Mouse (Mus musculus): ENCODE data around the gene Tvp23a.

Gene Tvp23a

GRCm38 (mm10) chr16:10453872-10454582 is 6.9 kb upstream of the Tvp23a start:
- no peak for DNase-seq (ENCODE audit: low spot score in 2 of 2)

- peak; percentile 50 to 55 for DNase-seq (ENCODE audit: low spot score in 2 of 2)
Measured at GRCm38 (mm10) chr16:10452445-10452896, 5.3 kb upstream of the Tvp23a start.

- no peak for DNase-seq (ENCODE audit: low spot score in 2 of 2)
Measured at GRCm38 (mm10) chr16:10451906-10452305, 4.7 kb upstream of the Tvp23a start.

DNA sequence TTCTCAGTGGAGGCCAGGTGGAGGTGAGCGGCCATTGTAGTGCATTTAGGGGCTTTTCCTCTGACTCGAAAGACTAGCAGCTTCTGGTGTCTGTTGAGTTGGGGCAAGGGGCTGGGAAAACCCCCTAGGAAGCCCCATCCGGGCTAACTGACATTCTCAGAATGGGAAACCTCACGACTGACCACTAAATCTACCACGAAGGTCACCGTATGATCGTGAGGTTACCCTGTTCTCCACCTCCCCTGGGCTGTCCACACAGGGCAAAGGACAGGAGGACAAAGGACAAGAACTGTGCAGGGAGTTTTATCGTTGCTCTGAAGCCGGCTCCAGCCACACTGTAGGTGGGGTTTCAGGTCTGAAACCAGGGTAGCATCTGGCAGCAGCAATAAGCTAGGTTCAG is 1.8 kb upstream of the Tvp23a start:
- no peak for DNase-seq (ENCODE audit: low spot score in 2 of 2)

DNA sequence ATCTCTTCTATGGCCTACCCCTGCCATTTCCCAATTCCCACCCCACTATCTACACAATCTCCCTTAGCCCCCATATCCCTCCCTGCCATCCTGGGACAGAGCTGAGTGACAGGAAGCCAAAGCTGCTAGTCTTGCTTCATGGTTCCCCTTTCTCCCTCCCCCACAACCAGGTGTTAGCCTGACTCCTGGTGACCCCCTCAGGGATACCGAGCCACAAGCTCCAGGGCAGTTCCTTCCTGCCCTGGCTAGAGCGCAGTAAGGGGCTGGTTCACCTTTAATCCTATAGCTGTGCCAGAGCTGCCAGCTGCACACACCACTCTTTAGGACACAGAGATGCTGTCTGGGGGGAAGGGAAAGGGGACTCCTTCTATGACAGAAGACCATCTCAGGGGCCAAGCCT is 619 bp upstream of the Tvp23a start:
- DNase-seq (ENCODE audit: low spot score in 2 of 2): no peak

DNA sequence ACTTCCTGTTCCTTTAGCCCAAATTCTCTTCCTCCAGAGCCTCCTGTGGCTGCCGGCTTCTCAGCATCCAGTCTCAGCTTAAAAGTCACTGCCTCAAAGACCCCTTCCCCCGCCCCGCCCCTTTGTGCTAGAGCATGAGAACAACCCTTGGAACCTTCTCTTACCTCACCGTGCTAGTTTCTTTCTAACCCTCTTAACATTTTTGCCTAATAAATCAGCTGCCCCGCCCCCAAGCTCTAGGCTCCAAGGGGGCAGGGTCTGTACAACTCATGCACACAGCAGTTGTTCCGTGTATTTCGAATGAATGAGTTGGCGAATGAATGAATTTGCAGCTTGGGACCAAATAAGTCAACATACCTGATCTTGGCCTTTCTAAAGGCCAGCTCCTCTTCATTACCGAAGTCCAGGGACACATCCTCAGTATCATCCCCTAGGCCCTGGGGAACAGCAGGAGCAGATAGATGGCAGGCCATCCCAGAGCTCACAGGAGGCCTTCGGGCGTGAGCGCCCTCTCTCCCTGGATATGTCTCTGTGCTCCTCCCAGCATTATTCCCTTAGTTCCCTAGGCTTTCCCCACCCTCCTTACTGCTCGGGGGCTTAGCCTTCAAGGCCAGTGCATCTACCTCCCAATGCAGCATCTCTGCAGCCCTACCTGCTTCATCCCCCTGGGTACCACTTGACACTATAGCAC is 444 bp downstream of the Tvp23a start:
- no peak for DNase-seq (ENCODE audit: low spot score in 2 of 2)

DNA sequence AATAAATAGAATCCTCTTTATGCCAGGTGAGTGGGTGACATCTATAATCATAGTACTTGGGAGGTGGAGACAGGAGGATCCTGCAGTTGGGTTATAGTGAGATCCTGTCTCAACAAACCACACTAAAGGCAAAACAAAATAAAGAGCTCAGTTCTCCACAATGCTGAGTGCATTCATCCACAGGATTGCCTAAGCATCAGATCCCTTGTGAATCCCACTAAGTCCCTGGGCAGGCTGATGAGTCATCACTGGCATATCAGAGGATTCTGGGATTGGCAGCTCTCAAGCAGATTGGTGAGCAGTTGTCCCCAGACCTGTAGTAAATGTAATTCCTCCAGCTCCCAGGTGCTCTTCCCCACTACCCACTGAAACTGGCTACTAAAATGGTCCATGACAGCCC is 3.4 kb downstream of the Tvp23a start:
- DNase-seq (ENCODE audit: low spot score in 2 of 2): no peak

GRCm38 (mm10) chr16:10441761-10442160 is 5.4 kb downstream of the Tvp23a start:
- no peak for DNase-seq (ENCODE audit: low spot score in 2 of 2)

- no peak for DNase-seq (ENCODE audit: low spot score in 2 of 2)
Measured at GRCm38 (mm10) chr16:10441328-10441727, 5.8 kb downstream of the Tvp23a start.

- no peak for DNase-seq (ENCODE audit: low spot score in 2 of 2)
Measured at GRCm38 (mm10) chr16:10438055-10438454, 9.1 kb downstream of the Tvp23a start.

DNA sequence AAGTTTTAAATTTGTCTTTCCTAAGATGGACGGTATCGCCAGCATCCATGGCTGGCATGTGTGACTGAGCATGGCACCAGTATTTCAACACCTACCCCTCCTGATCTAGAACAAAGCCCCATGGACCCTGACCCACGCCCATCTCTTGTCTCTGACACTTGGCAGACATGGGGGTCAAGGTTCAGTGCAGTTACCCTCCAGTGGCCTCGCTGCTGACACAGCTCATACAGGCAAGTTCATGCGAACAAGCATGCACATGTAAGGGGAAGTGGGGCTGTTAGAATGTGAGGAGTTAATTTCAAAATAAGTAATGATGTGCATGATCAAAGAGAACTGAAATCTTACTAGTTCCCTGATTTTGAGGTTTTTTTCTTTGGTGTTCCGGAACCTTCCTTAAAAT is 11.0 kb downstream of the Tvp23a start:
- DNase-seq (ENCODE audit: low spot score in 2 of 2): no peak

- DNase-seq (ENCODE audit: low spot score in 2 of 2): no peak
Measured at GRCm38 (mm10) chr16:10433344-10433743, 13.8 kb downstream of the Tvp23a start.

GRCm38 (mm10) chr16:10432387-10432786 is 14.8 kb downstream of the Tvp23a start:
- DNase-seq (ENCODE audit: low spot score in 2 of 2): no peak

DNA sequence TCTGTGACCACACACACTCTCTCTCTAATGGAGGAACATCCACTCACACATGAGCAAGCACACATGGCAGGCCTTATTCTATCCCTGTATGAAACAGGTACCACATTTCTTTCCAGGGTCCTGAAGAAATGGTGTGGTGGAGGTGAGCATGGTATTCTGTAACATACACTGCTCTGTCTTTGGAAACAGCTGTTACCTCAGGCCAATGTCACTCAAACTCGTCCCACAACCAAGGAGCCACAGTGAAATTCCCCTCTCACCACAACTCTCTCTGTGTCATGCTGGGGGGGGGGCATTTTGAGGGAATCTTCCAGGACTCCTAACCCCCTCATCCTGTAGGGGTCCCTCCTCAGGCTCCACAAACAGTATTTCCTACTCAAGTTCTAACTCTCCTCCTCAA is 15.3 kb downstream of the Tvp23a start:
- DNase-seq (ENCODE audit: low spot score in 2 of 2): no peak

DNA sequence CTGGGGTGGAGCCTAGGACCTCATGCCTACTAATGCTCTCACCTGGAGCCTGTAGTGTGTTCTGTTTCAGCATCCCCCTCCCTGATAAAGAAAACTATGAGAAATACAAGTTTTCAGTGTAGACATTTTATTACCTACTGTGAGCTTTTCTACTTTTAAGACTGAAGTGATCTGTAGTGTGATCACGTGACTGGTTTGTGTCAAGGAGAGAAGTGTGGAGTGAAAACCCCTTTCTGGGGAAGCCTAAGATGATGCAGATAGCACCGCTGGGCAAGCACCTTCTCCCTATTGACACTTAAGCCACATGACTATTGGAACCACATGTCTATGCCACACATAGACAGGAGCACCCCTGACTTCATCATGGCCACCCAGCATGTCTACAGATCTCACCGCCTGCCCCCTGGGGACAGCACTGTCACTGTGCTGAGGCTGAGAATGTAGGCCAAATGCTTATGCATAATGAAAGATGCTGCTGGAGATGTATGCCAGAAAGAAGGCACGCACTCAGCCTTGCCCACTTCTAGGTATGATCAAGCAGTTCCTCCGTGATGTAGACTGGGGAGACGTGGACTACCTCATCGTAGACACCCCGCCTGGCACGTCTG is 26.6 kb downstream of the Tvp23a start:
- no peak for DNase-seq (ENCODE audit: low spot score in 2 of 2)

- DNase-seq (ENCODE audit: low spot score in 2 of 2): no peak
Measured at GRCm38 (mm10) chr16:10417723-10418259, 29.4 kb downstream of the Tvp23a start.

DNA sequence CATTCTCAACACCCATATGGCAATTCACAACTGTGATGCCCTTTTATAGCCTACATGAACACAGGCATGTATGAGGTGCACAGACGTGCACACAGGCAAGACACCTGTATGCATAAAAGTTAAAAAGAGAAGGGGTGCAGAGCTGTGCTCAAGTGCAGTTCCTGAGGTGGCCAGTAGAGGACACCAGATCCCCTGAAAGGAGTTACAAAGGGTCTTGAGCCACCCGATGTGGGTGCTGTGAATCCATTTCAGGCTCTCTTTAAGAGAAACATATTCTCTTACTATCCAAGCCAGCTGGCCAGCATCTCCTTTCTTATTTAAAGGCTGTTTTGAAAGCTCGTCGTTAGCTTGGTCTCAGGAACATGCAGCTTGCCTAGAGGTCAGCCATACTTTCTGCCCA is 30.3 kb downstream of the Tvp23a start:
- no peak for DNase-seq (ENCODE audit: low spot score in 2 of 2)

DNA sequence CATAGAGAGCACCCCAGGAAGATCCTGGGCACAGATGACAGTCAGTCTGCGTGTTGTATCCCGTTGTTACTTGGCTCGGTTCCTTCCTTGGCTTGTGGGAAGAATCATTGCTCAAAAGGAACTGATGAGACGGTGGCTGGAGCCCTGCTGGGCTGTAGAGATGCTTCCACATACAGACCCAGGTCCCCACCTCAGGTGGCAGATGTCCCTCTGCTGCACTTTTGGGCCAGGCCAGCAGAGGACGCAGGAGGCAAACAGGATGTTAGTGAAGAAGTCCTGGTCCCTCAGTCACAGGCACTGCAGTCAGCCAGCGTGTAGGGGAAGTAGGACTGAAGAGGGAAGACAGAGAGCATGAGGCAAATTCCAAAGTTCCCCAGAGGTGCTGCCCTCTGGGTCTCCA is 31.2 kb downstream of the Tvp23a start:
- no peak for DNase-seq (ENCODE audit: low spot score in 2 of 2)

DNA sequence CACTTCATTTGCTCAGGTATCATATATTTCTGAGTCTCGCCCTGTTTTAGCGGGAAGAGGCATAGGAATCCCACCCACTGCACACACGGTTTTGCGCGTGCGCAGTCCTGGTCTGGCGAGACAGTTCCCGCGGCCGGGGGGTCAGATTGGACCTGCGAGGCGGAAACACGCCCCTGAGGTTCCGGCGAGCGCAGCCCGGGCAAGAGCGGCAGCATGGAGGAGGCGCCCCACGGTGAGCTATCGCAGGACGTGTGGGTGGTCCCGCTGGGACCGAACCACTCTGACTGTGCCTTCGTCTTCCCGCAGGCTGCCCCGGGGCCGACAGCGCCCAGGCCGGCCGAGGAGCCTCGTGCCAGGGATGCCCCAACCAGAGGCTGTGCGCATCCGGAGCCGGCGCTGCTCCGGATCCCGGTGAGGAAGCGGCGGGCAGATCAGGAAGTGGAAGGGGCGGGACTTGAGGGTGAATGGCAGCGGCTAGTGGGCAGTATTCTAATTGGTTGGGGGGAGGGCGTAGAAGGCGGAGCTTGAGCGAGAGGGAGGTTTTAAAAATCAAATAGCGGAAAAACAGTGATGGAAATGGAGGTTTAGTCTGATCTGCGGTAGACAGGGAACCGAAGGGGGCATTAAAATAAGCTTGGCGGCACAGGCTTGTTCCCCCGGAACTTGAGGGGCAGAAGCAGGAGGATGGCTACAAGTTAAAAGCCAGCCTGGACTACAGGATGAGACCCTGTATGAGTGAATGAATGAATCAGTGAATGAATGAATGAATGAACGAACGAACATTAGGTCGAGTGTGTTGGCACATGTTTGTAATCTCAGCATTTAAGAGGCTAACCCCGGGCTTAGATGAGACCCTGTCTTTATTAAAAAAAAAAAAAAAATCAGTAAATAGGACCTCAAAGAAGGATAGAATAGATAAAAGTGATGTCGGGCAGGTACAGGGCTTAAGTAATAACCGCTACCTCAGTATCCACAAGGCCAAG is 35.1 kb downstream of the Tvp23a start, which contains the start of gene Nubp1:
Nubp1 (plus strand) TSS at position 185 of the 983 bp plus-strand sequence.
- DNase-seq (ENCODE audit: low spot score in 2 of 2): peak; percentile 88

DNA sequence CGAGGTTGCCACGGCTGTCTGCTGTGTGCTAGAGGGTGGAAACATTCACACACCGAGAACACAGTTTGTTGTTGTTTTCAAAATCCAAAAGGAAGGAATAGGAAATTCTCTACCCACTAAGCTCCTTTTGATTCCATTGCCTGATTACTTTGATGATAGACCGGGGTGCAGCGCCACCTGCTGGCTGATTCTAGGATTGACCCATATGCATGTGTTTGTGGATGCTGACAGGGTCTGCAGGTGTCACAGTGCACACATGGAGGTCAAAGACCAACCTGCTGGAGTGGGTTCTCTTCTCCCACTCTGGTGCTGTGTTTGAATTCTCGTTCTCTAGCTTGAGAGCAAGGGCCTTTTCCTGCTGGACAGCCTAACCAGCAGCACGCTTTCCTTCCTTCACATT is 48.0 kb downstream of the Tvp23a start:
- peak; percentile 58 to 74 for DNase-seq (ENCODE audit: low spot score in 2 of 2)

DNA sequence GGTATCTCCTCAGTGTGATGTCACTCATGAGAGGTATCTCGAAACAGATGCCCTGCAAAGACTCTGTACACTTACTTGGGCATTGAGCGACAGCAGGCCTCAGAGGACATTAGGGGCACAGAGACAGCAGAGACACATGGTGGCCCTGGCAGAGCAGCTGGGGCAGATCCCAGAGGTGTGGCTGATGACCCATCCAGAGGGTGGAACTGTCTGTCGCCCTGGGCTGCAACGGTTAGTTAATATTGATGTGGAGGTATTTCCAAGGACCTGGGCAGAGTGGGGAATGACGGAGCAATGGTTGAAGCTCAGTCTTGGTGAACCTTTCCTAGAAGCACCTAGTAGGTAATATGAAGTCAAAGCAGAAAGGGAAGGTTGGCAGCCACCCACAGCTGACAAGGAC is 48.4 kb downstream of the Tvp23a start:
- DNase-seq (ENCODE audit: low spot score in 2 of 2): no peak
